Mouse (Mus musculus): ENCODE data around the gene Dnmt3c. TPM values are rescaled to one million over a fixed set of nuclear protein-coding genes. Genes with fewer than 3 reads are reported as not detected.
"Not testable (repeated sequence)": the region's sequence is repeated elsewhere in the genome, so short reads cannot be mapped to it uniquely, and the experiment has no call there.

The Dnmt3c gene
- polyA plus RNA-seq, 1 experiment from 2014 or later: not detected

GRCm38 (mm10) chr2:153677550-153677949, 18.9 kb upstream of the Dnmt3c start:
- H3K36me3 ChIP-seq (ENCODE audit: insufficient read depth, low read length): peaks cover 11% of the 10 kb centered on the region; the same call in 1 of the 2 replicates
- no peak overlapping the region for H3K4me2 ChIP-seq (ENCODE audit: low read length)
- no peak overlapping the region for H3K9ac ChIP-seq (ENCODE audit: low read depth, low read length)
- no peaks in the 10 kb centered on the region for H3K4me1 ChIP-seq (replicated peaks; ENCODE audit: insufficient read depth, low read length)
- WGBS: 84% methylated on average over 7 of the region's 7 CpGs
- no peak for DNase-seq (ENCODE audit: low spot score)
- no peaks in the 10 kb centered on the region for H3K9me3 ChIP-seq (replicated peaks; ENCODE audit: low read length)
- TF ChIP-seq CTCF (IDR thresholded peaks at IDR 0.05; ENCODE audit: low read depth): no peak
- H3K4me3 ChIP-seq (replicated peaks; ENCODE audit: low read depth, low read length): no peak overlapping the region
- no peak overlapping the region for H3K27ac ChIP-seq
- H3K27me3 ChIP-seq (ENCODE audit: insufficient read depth, low read length): no peaks in the 10 kb centered on the region
- no peak for ATAC-seq (replicated peaks; ENCODE audit: low FRiP score, low read depth)

DNA sequence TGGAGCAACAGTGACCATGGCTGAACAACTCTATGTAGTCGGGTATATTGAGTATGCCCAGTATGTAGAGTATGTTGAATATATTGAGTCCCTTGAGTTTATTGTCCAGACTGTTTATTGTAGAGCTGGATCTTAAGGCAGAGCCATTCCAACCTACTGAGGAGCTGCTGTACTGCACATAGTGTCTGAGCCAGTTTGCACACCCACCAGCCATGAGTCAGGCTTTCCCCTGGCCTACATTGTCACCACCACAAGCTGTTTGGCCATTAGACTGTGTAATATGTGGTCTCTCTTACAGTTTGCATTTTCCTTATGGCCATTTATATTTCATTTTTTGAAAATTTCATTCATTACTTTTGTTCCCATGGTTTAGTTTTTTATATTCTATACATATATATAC, 16.5 kb upstream of the Dnmt3c start:
- WGBS: 92% methylated on average over 1 of the region's 1 CpGs
- H3K4me2 ChIP-seq (ENCODE audit: low read length): no peak overlapping the region
- H3K27me3 ChIP-seq (ENCODE audit: insufficient read depth, low read length): no peaks in the 10 kb centered on the region
- no peak overlapping the region for H3K4me3 ChIP-seq (replicated peaks; ENCODE audit: low read depth, low read length)
- DNase-seq (ENCODE audit: low spot score) (no peak), ATAC-seq (replicated peaks; ENCODE audit: low FRiP score, low read depth) (no peak)
- no peak overlapping the region for H3K27ac ChIP-seq
- no peaks in the 10 kb centered on the region for H3K4me1 ChIP-seq (replicated peaks; ENCODE audit: insufficient read depth, low read length)
- peaks cover 11% of the 10 kb centered on the region; the same call in 1 of the 2 replicates for H3K36me3 ChIP-seq (ENCODE audit: insufficient read depth, low read length)
- H3K9ac ChIP-seq (ENCODE audit: low read depth, low read length): no peak overlapping the region
- no peak for TF ChIP-seq CTCF (IDR thresholded peaks at IDR 0.05; ENCODE audit: low read depth)
- H3K9me3 ChIP-seq (replicated peaks; ENCODE audit: low read length): no peaks in the 10 kb centered on the region

GRCm38 (mm10) chr2:153693413-153693812, 3.0 kb upstream of the Dnmt3c start:
- H3K4me2 ChIP-seq (ENCODE audit: low read length); H3K4me1 ChIP-seq (replicated peaks; ENCODE audit: insufficient read depth, low read length); DNase-seq (ENCODE audit: low spot score); H3K27ac ChIP-seq; H3K27me3 ChIP-seq (ENCODE audit: insufficient read depth, low read length); H3K9me3 ChIP-seq (replicated peaks; ENCODE audit: low read length); H3K4me3 ChIP-seq (replicated peaks; ENCODE audit: low read depth, low read length); H3K36me3 ChIP-seq (ENCODE audit: insufficient read depth, low read length); H3K9ac ChIP-seq (ENCODE audit: low read depth, low read length): not testable (repeated sequence)
- WGBS: 51% methylated on average over 5 of the region's 7 CpGs
- 0 out of 2 replicates have a peak, but pooled peaks have one; percentile 66 for ATAC-seq (replicated peaks; ENCODE audit: low FRiP score, low read depth)

GRCm38 (mm10) chr2:153694462-153695085, 1.9 kb upstream of the Dnmt3c start:
- no peaks in the 10 kb centered on the region for H3K4me1 ChIP-seq (replicated peaks; ENCODE audit: insufficient read depth, low read length)
- no peak overlapping the region for H3K9ac ChIP-seq (ENCODE audit: low read depth, low read length)

DNA sequence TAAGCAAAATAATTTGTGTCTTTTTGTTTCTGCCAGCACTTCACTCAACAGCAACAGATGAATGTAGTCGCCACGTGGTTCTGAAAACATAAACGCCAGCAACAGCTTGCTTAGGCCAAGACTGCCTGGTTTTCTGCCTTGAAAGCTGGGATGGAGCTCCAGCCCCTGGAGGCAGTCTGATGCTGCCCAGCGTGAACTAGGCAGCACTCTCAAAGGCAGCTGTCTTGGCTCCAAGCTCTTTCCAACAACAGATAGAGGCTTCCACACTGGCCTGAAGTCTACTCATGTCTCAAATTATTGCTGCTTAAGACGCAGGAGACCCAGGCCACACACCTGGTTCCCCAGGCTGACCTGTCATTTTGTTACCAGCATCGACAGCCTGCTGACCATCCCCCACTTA, 6.9 kb downstream of the Dnmt3c start:
- TF ChIP-seq CTCF (IDR thresholded peaks at IDR 0.05; ENCODE audit: low read depth): no peak
- WGBS: 36% methylated on average over 6 of the region's 6 CpGs

More at GRCm38 (mm10) chr2:153694462-153695085, 1.9 kb upstream of the Dnmt3c start:
- Histone ChIP-seq H3K27me3 (ENCODE audit: insufficient read depth, low read length) (no peaks in the 10 kb centered on the region), H3K9me3 (replicated peaks; ENCODE audit: low read length) (no peaks in the 10 kb centered on the region), H3K4me2 (ENCODE audit: low read length) (no peak overlapping the region), H3K36me3 (ENCODE audit: insufficient read depth, low read length) (no peaks in the 10 kb centered on the region), H3K4me3 (replicated peaks; ENCODE audit: low read depth, low read length) (no peak overlapping the region), H3K27ac (no peak overlapping the region)
- TF ChIP-seq CTCF (IDR thresholded peaks at IDR 0.05; ENCODE audit: low read depth): peak; percentile 76
- DNase-seq (ENCODE audit: low spot score): peak; percentile 25
- no peak for ATAC-seq (replicated peaks; ENCODE audit: low FRiP score, low read depth)
- 69% methylated on average over 19 of the region's 19 CpGs for WGBS

GRCm38 (mm10) chr2:153710701-153711330, 14.4 kb downstream of the Dnmt3c start:
- Histone ChIP-seq H3K27me3 (ENCODE audit: insufficient read depth, low read length) (no peaks in the 10 kb centered on the region), H3K4me1 (replicated peaks; ENCODE audit: insufficient read depth, low read length) (no peaks in the 10 kb centered on the region), H3K9me3 (replicated peaks; ENCODE audit: low read length) (no peaks in the 10 kb centered on the region), H3K27ac (no peak overlapping the region), H3K36me3 (ENCODE audit: insufficient read depth, low read length) (no peaks in the 10 kb centered on the region), H3K4me3 (replicated peaks; ENCODE audit: low read depth, low read length) (no peak overlapping the region), H3K9ac (ENCODE audit: low read depth, low read length) (no peak overlapping the region), H3K4me2 (ENCODE audit: low read length) (no peak overlapping the region)
- peak; percentile 82 for TF ChIP-seq CTCF (IDR thresholded peaks at IDR 0.05; ENCODE audit: low read depth)
- WGBS: 44% methylated on average over 8 of the region's 8 CpGs
- ATAC-seq (replicated peaks; ENCODE audit: low FRiP score, low read depth) (0 out of 2 replicates have a peak, but pooled peaks have one; percentile 21), DNase-seq (ENCODE audit: low spot score) (peak; percentile 82)

More for the DNA sequence above, 6.9 kb downstream of the Dnmt3c start:
- Histone ChIP-seq H3K36me3 (ENCODE audit: insufficient read depth, low read length) (no peaks in the 10 kb centered on the region), H3K4me3 (replicated peaks; ENCODE audit: low read depth, low read length) (no peak overlapping the region), H3K4me2 (ENCODE audit: low read length) (no peak overlapping the region), H3K27ac (no peak overlapping the region), H3K27me3 (ENCODE audit: insufficient read depth, low read length) (no peaks in the 10 kb centered on the region), H3K4me1 (replicated peaks; ENCODE audit: insufficient read depth, low read length) (no peaks in the 10 kb centered on the region), H3K9me3 (replicated peaks; ENCODE audit: low read length) (no peaks in the 10 kb centered on the region), H3K9ac (ENCODE audit: low read depth, low read length) (no peak overlapping the region)
- DNase-seq (ENCODE audit: low spot score): no peak
- no peak for ATAC-seq (replicated peaks; ENCODE audit: low FRiP score, low read depth)

All from kidney, postnatal 0 days (tissue).